Mouse (Mus musculus) brain, embryonic 14.5 days (tissue): ENCODE results near the gene Kalrn.

ENCODE experiments used
- CTCF ChIP-seq: fragments of 200-500 bp; IDR thresholded peaks from 2 replicates; pipeline ENCODE4 v1.5.1; 2012; ENCODE audit warnings: inconsistent platforms, mild to moderate bottlenecking, moderate library complexity, borderline replicate concordance; ENCODE audit not compliant: insufficient read depth, insufficient read length; ENCODE audit errors: extremely low read depth
- POLR2A ChIP-seq: fragments of 200-500 bp; IDR thresholded peaks from 2 replicates; pipeline ENCODE4 v1.6.1; 2012; ENCODE audit warnings: mild to moderate bottlenecking, inconsistent platforms, borderline replicate concordance; ENCODE audit not compliant: poor library complexity, insufficient read depth, insufficient read length, severe bottlenecking; ENCODE audit errors: extremely low read depth

DNA sequence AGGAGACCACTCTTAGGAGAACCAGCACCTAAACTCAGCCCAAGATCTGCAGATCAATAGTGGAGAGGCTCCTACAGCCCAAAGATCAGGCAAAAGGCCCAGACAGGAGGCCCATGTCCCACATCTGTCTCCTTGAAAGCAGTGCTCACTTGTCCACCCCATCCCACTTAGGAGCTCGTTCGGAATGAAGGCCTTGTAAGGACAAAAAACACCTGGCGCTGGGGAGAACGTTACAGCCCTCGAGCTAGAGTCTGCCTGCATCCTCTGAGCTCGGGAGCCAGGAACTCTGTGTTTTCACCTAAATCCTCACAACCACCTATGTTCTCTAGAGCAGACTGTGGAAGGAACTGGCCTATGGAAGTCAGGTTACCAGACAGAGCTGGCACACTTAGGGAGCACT lies 492.5 kb downstream of the Kalrn start:
- no peak for TF ChIP-seq POLR2A
- TF ChIP-seq CTCF, result no peak
